Mouse (Mus musculus) R1 (cell line): ENCODE results near the gene Nhsl2.

Experiments
- DNase-seq: peaks from one replicate; pipeline ENCODE4 v3.0.0-alpha.2; 2018; ENCODE audit warnings: low read depth, low spot score

Nhsl2 gene

GRCm38 (mm10) chrX:101901806-101902490, 52.8 kb downstream of the Nhsl2 start:
- DNase-seq = no peak

DNA sequence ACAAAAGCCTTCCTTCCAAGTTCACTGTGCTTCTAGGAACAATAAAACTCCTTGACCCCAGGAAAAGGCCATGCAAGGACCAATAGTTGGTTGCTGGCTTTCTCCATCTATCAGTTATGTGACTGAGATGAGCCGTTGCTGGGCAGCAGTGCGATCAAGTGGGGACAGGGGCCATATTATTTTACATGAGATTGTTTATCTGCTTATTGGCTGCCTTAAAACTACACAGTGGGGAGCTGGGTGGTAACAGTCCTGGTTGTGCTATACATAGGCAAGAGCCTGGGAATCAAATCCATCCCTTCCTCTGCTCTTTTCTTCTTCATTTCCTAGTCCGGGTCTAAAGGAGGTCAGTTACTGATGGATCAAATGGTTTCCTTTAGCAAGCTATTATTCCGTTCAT, 53.4 kb downstream of the Nhsl2 start:
- DNase-seq = no peak

DNA sequence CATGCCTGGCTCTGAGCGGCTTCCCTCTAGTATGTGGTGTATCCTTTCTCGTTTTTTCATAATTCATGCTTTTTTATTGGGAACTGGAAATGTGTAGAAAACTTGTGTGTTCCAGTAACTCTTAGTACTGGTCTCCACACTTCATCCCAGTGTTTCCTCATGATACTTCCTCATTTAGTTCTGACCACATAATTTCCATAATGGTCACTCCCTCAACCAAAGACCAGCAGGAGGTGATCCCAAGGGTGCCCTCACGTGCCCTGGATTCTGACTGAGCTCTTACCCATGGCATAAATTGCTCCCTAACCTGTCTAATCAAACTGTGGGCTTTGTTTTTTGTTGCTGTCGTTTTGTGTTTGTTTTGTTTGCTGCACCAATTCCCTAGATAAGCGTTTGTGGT, 58.1 kb downstream of the Nhsl2 start:
- DNase-seq = no peak

DNA sequence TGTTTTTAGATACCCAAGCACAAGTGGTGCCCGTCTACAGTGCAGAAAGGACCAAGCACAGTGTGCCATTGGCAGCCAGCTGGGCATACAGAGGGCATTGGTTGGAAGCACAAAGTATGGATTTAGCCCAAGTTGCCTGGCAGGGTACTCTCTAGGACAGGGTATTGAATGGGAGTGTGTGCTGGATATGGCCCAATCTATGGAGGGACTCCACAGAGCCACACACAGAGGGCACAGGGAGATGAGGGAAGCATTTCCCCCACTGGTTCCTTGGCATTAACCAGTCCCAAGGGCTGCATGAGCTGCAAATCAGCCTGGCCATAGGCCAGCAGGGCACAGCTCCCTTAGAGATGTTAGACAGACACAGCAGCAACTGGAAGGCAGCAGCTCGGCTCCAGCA, 79.9 kb downstream of the Nhsl2 start:
- no peak for DNase-seq

GRCm38 (mm10) chrX:101930301-101930700, 81.1 kb downstream of the Nhsl2 start:
- DNase-seq = no peak

DNA sequence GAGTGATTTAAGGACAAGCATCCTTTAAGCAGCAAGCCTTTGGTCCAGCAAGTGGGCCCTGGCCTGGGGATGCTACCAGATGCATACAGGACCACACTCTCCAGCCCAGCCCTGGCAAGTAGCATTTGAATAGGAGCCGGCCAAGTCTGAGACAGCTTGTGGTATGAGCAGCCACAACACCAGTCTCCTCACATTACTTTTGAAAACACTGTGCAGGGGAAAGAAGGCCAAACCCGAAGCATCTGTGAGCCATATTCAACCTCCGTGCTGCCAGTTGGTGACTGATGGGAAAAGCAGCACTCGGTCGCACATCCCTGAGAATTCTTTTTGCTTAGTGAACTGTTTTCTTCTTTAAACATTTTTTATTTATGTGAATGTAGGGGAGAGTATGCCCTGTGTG, 81.8 kb downstream of the Nhsl2 start:
- no peak for DNase-seq

DNA sequence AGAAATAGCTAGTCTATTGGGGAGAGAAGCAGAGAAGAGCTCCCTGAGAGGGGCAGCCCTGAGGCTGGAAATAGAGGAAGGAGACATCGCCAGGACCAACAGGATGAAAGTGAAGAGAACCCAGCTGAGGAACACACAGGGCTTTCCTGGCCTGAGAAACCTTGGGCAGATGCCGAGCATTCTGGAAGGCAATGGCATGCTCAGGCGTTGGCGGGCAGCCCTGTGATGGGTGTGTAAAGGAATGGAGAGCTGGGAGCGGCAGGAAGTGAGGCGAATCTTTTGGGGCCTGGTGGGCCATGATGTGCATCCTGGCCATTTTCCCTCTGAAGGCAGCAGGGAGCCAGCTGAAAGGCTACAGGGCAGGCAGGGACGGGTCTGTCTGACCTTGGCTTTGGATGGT, 83.1 kb downstream of the Nhsl2 start:
- DNase-seq = peak; percentile 24

DNA sequence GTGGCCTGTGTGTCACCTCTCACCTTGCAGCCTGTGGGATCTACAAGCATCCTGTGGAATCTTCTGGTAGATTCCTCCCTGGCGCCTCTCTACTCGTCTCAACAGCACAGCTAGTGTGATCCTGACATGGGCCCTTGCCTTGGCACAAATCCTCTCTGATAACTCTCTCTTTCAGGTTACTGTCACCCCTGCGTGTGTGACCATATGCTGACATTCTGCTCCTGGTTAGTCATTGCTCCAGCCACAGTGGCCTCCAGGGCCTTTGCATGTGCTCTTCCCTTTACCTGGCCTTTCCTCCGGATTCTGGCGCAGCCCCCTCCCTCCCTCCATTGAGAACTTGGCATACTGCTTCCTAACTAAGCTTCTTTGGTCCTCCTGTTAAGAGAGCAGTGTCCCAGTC, 84.2 kb downstream of the Nhsl2 start:
- DNase-seq = no peak

DNA sequence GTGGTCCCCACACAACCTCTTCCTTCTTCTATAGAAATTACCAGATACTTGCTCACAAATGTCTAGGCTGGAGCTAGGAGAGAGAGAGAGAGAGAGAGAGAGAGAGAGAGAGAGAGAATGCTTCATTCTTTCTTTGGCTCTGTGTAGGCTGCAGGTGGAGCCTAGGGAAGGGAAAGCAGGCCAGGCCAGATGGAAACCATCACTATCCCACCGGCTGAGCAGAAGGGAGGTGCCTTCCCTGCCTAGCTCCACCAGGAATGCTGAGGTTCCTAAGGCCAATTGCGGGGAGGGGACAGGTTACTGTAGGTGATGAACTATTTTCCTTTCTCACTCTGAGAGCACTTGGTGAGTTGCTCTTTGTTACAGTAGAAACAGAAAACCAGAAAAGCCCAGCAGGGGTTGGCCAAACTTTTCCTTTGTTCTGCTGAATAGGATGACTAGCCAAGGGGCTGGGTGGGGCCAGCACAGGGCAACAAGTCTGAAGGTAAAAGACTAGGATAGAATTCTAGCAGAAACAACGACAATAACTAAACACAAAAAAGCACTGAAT, 86.2 kb downstream of the Nhsl2 start:
- peak; percentile 92 for DNase-seq

GRCm38 (mm10) chrX:101939486-101939885, 90.3 kb downstream of the Nhsl2 start:
- DNase-seq = no peak

GRCm38 (mm10) chrX:101942461-101942896, 93.3 kb downstream of the Nhsl2 start:
- peak; percentile 80 for DNase-seq

DNA sequence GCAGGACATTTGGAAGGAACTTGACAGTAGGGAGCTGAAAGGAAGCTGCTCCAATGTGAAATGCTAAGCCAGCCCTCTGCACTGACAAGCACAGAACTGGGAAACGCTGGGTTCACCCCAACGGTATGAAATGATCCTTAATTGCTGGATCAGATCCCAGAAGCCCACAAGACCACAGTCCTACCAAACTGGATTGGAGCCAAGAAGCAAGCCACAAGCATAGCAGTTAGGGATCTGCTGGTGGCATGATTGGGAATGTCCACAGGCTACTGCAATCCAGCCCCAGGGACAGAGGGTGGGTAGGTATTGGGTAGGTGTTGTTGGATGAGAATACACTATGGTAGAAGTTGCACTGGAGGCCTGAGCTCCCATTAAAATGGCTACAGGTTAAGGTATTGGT, 94.6 kb downstream of the Nhsl2 start:
- DNase-seq = no peak

DNA sequence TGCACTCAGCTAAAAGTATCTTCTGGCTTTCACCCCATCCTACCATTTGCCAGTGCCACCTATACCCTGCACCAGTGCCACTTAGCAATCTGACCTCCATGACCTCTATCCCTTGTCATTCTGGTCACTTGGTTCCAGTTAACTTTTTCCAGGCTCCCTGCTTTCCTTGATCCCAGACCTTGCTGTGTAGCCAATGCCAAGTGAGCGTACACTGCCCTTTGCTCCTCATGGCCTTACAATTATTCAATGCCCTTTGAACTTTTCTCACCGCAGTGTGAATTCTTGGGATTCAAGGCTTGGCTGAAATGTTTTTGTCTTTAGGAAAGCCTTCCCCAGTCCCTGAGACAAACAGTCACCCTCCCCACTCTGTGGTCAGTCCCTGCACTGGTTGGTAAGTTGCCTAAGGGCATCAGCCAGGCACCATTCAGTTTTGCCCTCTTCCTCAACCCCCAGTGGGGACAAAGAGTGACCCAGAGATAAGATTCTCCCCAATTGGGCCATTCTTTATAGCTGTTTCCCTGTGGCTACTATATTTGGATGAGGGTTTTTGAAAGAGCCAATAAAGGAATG, 95.7 kb downstream of the Nhsl2 start:
- DNase-seq = no peak

- no peak for DNase-seq
These were observed 103.3 kb downstream of the Nhsl2 start for GRCm38 (mm10) chrX:101952436-101952835.

- no peak for DNase-seq
These were observed 104.1 kb downstream of the Nhsl2 start for GRCm38 (mm10) chrX:101953256-101953655.

- peak; percentile 86 for DNase-seq
These were observed 104.8 kb downstream of the Nhsl2 start for GRCm38 (mm10) chrX:101953787-101954491.

- DNase-seq = no peak
These were observed 105.3 kb downstream of the Nhsl2 start for GRCm38 (mm10) chrX:101954492-101954851.

GRCm38 (mm10) chrX:101961848-101962247, 112.7 kb downstream of the Nhsl2 start:
- DNase-seq = no peak

DNA sequence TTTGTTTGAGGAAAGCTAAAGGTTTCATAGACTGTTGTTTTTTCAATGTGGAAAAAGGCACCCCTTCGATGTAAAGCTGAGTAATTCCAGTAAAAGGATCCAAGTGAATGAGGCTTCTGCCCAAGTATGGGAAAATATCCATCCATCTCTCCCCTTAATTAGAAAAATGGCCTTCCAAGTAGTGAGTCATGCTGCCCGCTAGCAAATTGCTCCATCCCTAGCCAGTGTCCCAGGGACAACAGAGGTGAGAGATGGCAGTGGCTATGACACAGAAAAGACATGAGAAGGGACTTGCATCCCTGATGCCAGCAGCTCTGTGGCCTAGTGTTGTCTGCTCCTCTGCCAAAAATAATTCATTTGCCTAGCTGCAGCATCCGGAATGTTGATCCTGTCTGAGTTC, 114.5 kb downstream of the Nhsl2 start:
- DNase-seq = no peak

DNA sequence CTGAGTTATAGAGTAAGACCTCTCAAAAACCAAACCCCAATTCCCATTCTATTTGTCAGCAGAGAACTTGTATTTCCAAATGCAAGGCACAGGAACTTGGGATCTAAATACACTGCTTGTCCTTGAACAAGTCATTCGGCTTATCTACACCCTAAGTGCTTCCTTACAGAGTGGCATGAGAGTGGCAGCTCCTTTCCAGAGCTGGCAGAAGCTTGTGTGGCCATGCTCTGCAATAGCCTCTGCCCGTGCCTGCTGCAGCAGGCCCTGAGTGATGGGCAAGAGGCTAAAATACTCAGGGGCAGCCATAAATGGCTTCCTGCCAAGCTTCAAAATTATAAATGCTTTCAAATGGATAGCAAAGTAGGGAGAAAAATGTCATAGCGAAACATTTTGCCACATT, 123.8 kb downstream of the Nhsl2 start:
- DNase-seq = no peak

GRCm38 (mm10) chrX:101976931-101977330, 127.7 kb downstream of the Nhsl2 start:
- no peak for DNase-seq

GRCm38 (mm10) chrX:101978861-101979260, 129.7 kb downstream of the Nhsl2 start:
- DNase-seq = no peak

DNA sequence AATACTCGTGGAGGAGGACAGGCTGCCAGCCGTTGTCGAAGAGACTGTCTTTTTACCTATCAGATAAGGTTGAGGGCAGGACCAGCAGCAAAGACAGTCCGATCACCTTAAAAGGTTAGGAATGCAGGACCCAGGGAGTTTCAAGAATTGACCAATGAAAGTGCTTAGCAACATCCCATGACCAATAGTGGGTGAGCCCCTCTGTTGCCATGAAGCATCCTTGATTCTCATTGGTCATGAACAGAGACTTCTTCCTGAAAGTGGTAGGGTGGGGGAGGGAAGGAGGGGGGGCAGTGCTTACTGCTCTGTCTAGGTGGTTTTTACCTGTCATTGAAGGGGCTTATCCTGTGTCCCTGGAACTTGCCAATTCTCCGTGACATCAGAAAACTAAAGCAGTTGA, 130.1 kb downstream of the Nhsl2 start:
- peak; percentile 91 for DNase-seq
